Mouse (Mus musculus) 416B (cell line): ENCODE measurements around the gene Riiad1.

Experiments
- DNase-seq: peaks from one replicate; pipeline ENCODE4 v3.0.0; 2011; ENCODE audit warnings: low read depth

Riiad1 gene

DNA sequence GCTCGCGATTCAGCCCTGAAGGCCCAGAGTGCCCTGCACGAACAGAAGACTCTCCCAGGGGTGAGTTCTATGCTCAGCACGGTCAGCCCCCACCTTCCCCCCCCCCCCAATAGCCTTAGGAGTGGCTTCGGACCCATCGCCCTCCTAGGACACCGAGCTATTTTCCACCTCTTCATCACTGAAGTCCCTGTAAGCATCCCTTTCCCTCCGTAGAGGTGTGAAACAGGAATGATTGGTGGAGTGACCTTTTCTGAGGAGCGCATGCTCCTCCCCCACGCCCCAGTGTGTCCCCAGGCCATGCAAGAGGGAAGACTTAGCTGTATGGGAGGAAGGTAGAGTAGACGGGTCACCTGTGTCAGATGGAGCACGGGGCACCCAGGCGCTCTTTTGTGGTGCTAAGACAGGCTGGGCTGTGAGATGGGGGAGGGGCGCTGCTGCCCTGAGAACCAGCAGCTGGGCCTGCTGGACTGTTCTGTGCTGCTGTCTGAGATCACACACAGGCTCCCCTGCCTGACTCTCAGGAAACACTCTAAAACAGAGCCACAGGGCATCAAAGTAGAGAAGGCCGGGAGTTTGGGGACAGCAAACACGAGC, at the start of gene Riiad1:
Gene Riiad1 (minus strand): TSS at position 51 of the 594 bp plus-strand sequence.
- DNase-seq, result no peak

DNA sequence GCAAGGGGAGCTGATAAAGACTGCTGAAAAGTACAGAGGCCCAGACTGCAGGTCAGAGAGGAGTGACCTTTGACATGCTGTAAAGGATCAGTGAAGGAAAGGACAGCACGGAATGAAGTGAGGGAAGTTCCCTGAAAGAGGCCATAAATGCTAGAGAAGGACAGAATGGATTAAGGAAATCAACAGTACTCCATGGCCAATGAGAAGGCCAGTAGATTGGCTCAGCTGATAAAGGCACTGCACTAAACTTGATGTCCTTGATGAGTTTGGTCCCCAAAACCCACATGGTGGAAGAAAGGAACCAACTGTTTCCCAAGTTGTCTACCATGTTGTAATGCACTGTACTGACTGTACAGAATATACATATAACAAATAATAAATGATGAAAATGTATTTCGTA, 46.6 kb upstream of the Riiad1 start:
- no peak for DNase-seq

DNA sequence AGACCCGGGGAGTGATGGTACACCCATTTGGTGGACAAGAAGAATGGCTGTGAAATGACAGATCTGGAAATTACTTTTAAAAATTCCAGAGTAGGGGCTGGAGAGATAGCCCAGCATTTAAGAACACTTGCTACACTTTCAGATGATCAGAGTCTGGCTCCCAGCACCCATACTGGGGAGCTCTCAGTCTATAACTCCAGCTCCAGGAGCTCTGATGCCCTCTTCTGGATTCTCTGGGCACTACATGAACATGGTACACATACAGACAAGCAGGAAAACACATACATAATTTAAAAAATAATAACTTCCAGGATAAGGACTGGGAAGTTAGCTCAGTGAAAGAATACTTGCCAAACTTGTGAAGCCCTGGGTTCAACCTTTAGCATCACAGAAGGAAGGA, 26.5 kb upstream of the Riiad1 start:
- peak; percentile 31 for DNase-seq

DNA sequence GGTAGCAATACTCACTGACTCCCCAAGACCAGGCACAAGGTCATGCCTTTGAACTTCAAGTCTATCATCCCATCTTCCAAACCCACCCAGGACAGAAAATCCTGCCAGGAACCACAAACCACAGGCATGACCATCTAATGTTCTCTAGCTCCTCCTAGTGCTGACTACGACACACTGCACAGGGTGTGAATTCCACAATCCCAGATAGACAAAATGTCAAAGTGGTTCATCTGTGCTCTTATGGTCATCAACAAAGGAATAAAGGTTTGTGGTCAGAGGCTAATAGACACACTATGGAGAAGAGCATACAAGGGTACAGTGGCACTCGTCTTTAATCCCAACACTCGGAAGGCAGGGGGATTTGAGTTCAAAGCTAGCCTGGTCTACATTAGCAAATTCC, 22.1 kb upstream of the Riiad1 start:
- peak; percentile 49 for DNase-seq

DNA sequence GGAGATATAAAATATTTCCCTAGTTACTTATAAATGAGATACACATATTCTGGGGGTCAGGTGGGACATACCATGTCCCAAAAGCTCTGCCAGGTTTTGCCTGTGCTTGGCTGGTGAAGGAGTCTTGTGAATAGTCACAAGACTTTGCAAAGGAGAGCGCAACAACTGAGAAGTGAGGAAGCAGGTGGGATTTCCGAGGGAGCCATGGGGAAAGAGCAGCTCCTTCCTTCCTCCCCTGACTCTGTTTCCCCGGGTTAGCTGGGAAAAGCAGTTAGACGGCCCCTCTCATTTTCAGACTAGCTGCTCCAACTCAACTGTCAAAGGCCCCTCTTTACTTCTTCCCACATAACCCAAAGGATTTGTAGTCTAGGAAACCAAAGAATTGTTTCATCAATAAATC, 17.0 kb upstream of the Riiad1 start:
- DNase-seq, result no peak

DNA sequence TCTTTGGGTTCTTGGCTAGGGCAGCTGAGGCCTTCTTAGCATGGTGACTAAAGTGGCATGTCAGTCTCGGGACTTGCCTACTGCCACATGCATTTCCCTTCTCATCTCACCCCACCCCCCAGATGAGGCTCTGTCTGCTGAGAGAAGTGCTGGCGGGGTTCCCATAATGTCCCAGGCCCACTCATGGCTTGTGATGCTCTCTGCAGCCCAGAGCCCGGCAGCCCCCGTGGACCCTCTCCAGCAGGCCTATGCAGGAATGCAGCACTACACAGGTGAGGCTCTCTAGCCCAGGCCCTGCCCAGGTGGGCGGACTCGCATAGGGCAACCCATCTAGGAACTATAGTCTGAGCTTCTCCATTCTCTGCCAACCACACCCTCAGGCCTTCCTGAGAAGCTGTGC, 7.4 kb upstream of the Riiad1 start:
- no peak for DNase-seq

DNA sequence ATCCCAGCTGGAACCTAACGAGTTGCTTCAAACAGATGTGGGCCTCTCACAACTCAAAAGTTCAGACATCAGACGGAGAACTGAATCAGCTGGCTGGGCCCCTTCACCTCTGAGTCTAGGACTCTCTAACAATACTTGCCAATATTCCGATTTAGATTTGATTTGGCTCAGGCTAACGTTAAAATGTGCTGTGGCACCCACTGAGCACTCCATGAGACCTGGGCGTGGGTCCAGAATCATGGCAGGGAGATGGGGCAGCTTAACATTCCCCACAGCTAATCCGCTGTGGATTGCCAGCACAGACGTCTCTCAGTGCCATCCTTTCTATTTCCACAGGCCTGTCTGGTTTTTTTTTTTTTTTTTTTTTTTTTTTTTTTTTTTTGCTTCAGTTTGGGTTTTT, 5.8 kb upstream of the Riiad1 start:
- DNase-seq, result no peak

DNA sequence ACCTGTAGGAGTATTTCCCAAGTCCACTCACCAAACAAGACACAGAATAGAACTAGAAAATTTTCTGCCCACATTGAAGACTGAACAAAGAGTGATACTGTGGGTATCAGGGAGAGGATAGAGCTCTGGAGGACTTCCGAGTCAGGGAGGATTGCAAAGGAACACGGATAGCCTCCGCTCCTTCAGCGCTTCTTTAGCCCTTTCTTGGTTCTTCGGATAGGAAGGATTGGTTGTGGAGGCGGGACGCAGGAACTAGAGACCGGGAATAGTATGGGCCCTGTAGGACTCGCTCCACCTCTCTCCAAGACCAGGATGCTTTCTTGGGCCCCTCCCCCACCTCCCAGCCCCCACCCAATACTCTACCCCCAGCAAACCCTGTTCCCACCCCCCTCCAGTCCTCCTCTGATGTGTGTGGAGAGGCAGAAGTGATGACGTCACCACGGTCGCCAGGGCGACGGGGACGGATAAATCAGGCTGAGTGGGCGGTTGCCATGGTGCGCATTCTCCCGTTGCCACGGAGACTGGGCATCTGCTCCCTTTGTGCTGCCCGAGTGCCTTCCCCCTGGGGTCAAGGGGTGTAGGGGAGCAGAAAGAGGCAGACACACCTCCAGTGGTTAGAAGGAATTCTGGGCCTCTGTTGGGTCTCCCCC, 3.8 kb upstream of the Riiad1 start:
- DNase-seq, result no peak

DNA sequence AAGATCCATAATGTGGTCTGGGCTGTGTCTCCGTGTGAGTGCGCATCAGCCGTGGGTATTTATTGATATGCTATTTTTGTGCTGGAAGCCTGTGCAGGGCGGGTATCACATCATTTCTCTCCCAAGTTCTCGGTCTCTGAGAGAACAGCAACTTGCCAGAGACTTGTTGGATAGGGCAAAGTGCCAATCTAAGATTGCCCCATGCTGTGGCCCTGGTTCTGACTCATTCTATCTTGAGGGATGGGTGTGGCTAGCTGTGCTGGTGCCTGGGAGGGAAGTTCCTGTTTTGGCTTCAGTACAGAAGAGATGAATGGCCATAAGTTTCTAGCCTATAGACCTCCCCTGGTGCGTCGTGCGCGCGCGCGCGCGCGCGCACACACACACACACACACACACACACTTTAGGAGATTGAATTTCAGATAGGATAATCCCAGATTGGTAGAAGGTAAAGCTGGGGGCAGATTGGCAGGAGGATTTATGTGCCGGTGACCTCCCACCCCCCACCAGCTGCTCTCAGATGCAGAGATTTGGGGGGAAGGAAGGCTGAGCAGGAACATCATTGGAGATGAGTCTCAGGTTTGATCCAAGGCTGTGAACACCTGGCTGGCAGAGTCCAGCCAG, 2.7 kb upstream of the Riiad1 start:
- DNase-seq, result peak; percentile 98

DNA sequence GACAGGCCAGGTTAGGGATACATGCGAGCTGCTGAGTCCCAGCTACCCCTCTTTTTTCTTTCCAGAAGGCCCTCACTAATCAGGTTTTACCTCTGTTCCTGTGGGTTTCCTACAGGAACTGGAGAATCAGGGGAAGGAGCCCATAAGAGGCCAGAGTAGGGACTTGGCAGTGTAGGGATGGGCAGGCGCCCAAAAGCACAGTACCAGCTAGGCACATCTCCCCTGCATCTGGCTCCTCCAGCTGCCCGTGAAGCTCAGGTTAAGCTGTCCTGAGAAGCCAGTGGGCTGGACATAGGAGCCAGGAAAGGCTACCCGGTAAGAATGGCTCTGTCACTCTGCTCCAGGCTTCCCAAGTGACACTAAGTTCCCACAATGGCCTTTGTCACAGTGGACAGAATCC, 1.3 kb upstream of the Riiad1 start:
- DNase-seq, result no peak

DNA sequence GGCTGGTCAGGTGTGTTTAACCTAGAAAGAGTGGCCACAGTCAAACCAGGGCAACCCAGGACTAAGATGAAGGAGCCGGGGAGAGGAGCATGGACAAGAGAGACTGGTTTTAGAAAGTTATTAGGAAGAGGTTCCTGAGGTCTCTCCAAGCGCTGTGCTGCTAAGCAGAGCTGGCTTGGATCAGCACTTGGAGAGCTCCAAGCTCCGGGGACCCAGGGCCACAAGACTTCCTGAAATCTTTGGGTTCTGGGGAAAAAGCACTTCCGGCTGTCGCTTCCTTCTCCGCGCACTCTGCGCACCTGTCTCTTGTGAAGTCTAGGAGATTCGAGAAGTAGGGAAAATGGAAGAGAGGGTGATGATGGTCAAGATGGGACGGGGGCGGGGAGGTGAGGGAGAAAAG, 577 bp downstream of the Riiad1 start:
- no peak for DNase-seq

DNA sequence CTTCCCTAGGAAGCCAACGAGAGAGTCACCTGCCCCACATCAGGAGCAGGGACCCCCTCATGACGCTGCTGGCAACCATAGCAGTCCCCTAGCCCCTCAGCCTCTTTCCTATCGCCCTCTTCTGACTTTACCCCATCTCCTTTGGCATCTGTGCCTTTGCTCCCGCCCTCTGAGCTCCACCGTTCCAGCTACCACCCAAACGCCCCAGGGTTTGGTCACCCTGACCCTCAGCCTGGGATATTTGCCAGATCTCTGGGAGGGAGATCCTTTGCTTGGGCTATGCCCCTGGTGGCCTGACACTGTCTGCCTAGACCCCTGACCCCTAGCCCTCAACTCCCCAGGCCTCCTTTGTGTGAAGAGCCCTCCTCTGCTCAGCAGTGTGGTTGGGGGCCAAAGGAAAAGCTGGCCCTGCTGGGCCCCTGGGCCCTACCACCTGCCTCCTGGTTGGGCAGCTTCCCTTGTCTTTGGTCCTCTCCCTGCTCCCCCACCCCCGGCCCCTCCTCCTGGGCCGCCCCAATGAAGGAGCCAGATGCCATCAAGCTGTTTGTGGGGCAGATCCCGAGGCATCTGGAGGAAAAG, 1.5 kb downstream of the Riiad1 start:
- DNase-seq, result no peak

DNA sequence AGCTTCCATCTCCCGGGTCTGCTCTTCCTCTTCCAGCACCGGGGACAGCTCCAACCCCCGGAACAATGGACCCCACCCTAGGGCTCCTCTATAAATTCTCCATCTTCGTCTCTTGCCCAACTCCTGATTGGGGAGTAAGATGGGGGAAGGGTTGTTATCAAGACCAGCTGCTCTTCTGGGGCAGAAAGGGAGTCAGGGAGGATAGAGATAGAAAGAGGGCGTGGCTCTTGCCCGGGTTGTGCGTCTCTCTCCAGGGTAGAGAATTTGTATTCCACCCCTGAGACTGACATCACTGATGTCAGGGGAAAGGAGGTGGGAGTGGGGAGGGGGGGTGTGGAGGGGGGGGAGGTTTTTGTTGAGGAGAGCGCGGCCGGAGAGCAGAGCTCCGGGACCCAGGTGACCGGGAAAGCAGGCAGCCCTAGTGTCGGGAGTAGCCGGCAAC, 2.1 kb downstream of the Riiad1 start, which contains the start of gene Celf3:
Gene Celf3 (plus strand): TSS at position 315 of the 442 bp plus-strand sequence.
- no peak for DNase-seq

DNA sequence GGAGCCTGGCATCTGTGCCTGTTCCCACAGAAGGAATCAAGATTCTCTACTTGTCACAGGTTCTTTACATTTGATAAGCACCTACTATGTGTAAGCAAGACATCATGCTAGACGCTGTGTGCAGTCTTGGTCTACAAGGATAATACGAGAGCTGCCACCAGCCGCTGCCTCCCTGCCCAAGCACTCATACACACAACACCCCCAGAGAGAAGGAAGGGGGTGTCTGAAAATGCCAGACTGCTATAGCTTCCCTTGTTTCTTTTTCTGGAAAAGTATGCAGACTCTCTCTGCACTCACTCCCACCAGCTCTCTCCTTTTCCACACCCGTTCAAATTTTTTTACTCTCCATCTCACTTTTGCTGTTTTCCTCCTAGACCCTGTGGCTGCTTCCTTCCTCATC, 2.7 kb downstream of the Riiad1 start:
- no peak for DNase-seq

DNA sequence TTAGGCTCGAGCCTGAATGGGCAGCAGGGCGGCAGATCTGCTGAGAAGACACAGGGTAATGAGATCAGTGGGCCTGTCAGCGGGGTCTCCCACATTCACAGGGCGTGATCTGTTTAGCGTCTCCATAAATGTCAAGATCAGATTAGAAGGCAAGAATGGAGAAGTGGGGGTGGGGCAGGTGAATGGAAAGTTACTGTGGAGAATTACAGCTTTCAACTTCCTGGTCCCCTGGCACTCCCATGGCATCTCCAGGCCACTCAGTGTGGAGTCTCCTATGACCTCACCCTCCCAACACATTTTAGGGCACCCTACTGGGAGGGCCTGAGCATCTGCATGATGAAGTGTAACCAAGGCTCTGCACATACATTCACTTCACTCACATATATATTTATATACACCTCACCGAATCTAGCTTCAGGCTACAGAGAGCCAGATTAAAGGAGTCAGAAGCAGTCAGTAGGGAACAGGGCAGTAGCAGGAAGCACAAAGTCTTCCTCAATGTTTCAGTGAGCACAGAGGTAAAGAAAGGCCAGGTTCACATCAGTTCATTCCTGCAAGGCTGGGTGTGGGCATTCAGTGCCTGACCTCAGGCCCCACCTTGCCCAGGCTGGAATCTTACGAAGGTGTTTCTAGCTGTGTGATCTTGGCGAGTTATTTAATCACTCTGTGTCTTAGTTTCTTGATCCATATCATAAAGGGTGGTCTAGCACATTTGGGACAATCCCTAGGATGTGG, 3.7 kb downstream of the Riiad1 start:
- no peak for DNase-seq

DNA sequence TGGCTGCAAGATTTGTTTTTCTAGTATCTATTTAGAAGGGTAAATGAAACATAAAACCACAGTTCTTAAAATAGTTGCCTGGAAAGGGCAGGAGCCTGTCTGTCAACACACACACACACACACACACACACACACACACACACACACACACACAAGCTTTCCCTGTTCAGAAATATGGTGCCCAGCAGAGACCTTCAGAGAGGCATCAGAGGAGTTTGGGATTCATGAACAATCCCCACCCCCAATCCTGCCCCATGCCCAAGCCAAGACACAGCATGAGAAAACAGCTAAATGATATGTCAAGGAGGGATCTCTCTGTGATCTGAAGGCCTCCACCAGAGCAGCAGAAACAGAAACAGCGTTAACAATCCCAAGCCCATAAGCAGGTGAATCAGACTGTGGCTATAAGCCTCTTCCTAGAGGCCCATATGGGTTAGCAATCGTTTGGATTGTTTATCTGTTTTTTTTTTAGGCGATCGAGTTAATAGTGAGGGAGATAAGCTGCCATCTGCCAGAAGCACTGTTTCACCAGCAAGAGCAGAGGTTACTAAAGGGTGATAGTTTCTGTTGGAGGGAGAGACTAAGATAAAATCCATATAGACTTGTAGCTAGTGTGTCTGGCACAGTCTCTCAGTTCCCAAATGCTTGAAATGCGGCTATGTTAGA, 6.4 kb downstream of the Riiad1 start:
- no peak for DNase-seq

DNA sequence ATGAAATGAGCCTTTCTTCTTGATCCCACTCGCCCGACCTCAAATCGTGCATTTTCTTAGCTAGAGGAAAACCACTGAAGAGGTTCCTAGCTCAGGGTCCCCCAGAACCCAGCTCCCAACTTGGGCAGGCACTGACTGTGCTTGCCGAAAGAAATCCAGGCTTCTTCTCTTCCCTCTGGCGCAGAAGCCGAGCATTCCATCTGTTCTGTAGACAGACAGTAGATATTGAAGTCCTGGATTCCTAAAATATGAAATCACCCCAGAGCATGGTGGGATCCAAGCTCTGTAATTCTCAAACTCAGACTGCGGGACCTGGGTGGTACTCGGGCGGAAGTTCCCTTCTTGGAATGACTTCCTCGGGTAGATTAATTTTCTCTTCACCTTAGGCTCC, 7.0 kb downstream of the Riiad1 start:
- no peak for DNase-seq

DNA sequence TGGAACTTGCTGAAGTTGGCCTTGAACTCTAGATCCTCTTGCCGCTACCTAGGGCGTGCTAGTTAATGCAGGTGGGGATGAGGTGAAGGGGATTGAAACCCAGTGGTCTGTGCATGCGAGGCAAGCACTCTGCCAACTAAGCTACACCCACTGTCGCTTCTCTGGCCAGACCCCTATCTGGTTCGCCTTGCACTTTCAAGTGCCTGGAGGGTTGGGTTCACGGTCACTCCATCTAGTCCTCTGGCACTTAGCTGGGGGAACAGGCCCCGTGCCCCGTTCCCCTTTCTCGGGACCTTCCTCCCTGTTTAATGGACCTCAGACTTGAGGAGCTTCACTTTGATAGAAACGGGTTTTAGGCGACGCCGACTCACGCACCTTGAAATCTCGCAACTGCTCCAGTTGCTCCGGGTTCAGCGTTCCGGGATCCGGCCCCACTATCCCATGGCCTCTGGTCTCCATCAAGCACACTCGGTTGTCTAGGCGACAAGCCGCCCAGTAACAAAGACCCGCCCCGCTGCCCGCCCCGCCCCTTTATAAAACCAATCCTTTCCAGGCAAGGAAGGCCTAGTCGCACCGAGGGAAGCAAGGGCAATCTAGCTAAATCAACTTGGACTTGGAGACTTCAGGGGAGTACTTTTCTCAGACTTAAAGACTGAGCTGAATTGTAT, 7.6 kb downstream of the Riiad1 start:
- no peak for DNase-seq

DNA sequence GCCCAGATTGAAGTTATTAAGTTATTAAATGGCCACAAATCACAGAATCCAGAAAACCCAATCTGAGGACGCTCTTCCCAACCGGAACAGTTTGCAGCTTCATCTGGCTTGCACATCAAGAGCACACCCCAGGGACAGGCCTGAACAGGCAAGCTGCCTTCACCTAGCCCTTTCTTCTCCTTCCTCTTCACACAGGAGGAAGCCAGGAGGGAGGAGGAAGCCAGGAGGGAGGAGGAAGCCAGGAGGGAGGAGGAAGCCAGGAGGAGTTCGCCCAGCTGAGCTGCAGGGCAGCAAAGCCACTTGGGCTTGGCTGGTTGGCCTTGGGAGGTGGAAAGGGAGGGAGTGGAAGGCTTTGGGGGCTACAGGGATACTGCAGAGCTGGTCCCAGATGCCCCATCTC, 11.2 kb downstream of the Riiad1 start:
- DNase-seq, result no peak

DNA sequence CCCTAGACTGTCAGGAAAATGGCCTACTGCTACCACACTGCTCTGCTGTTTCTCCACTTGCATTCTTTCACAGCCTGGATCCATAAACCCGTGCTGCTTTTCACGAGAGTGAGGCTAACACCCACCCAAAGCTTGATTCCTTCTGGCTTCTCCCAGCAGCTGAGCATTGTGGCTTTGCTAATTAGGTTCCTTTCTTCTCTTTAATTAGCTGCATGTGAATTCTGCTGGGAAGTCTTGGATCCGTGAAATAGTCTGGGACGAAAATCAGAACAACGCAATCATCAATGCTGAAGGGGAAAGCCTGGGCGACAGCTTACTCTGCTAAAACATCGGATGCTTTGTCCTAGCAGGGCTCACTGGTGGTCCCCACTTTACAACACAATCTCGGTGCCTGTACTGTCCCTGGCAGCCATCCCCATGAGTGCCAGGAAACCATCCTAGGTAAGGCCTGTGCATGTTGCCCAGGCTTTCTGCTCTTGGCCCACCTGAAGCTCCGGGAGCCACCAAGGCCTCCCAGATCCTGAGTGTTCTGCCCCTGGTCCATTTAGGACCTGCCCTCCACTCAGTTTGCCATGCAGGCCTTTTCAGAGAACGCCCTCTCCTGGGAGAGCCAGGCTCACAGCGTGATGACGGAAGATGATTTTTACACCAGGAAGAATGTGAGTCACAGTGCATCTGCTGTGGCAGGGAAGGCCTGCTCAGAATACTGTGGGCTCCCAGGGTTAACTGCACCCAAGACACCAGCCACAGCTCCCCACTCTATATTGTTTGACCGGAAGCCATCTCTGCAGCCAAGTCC, 14.3 kb downstream of the Riiad1 start:
- no peak for DNase-seq
